Mouse (Mus musculus) intestine, postnatal 0 days (tissue): ENCODE measurements around the gene Hs2st1. TPM values are rescaled to one million over a fixed set of nuclear protein-coding genes. Genes with fewer than 3 reads are reported as not detected.

Experiments
- ATAC-seq: fragments of 200-750 bp; cut with Nextera tagmentation; 2 replicates; pipeline ENCODE4 v1.8.0; 2017; ENCODE audit warnings: mild to moderate bottlenecking, moderate TSS enrichment, moderate library complexity
- H3K27ac ChIP-seq: fragments of 300-500 bp; sonication (generic); 2 replicates; pipeline ENCODE4 v1.5.1; 2014; ENCODE audit warnings: mild to moderate bottlenecking, low read depth, low read length, moderate library complexity
- H3K27me3 ChIP-seq: fragments of 300-500 bp; sonication (generic); replicated peaks from 2 replicates; pipeline ENCODE4 v1.6.1; 2014; ENCODE audit warnings: low read length, mixed read lengths; ENCODE audit not compliant: control insufficient read depth, insufficient read depth
- H3K36me3 ChIP-seq: fragments of 300-500 bp; sonication (generic); 2 replicates; pipeline ENCODE4 v1.6.1; 2014; ENCODE audit warnings: mild to moderate bottlenecking, moderate library complexity; ENCODE audit not compliant: control insufficient read depth, insufficient read depth
- H3K4me1 ChIP-seq: fragments of 300-500 bp; sonication (generic); replicated peaks from 2 replicates; pipeline ENCODE4 v1.6.1; 2014; ENCODE audit warnings: antibody characterized with exemption, low read length, mixed read lengths; ENCODE audit not compliant: control insufficient read depth, insufficient read depth
- H3K4me2 ChIP-seq: fragments of 300-500 bp; sonication (generic); replicated peaks from 2 replicates; pipeline ENCODE4 v1.6.1; 2014; ENCODE audit warnings: low read depth, mild to moderate bottlenecking, moderate library complexity
- H3K4me3 ChIP-seq: fragments of 300-500 bp; sonication (generic); 2 replicates; pipeline ENCODE4 v1.5.1; 2014; ENCODE audit warnings: low read depth, low read length
- H3K9ac ChIP-seq: fragments of 300-500 bp; sonication (generic); 2 replicates; pipeline ENCODE4 v1.6.1; 2014; ENCODE audit warnings: mild to moderate bottlenecking, low read depth, low read length
- H3K9me3 ChIP-seq: fragments of 300-500 bp; sonication (generic); 2 replicates; pipeline ENCODE4 v1.6.1; 2016; ENCODE audit warnings: mixed run types; ENCODE audit not compliant: control insufficient read depth
- CTCF ChIP-seq: sonication (generic); IDR thresholded peaks from 2 replicates; pipeline ENCODE4 v1.5.1; 2016; ENCODE audit warnings: low read depth, mild to moderate bottlenecking, control low read depth, antibody characterized with exemption, moderate library complexity
- WGBS: fragments of 180-500 bp; shearing (Covaris S2); extraction: QIAGEN DNeasy Blood & Tissue Kit; methylation state at CpG from one replicate; pipeline ENCODE4 v1.1.7; 2014; 5-methylcytosine and 5-hydroxymethylcytosine counted together
- polyA plus RNA-seq: library from polyadenylated mRNA; unstranded; fragments of >200 nt; fragmentation: Nextera tagmentation; extraction: Ambion mirVana; gene quantifications from 2 replicates; pipeline ENCODE4 v1.2.1, GENCODE M21; 2015

Hs2st1 gene
- polyA plus RNA-seq, 1 experiment from 2014 or later: 6.1 TPM

GRCm38 (mm10) chr3:144574256-144574655, 4.3 kb upstream of the Hs2st1 start:
- Histone ChIP-seq H3K27me3 (no peaks in the 10 kb centered on the region), H3K36me3 (peaks cover 10% of the 10 kb centered on the region), H3K4me1 (peaks cover 6% of the 10 kb centered on the region), H3K4me2 (no peak overlapping the region), H3K27ac (no peak overlapping the region), H3K9me3 (no peaks in the 10 kb centered on the region), H3K9ac (no peak overlapping the region), H3K4me3 (no peak overlapping the region)
- no peak for TF ChIP-seq CTCF
- no peak for ATAC-seq
- WGBS: 89% methylated on average over 7 of the region's 7 CpGs

GRCm38 (mm10) chr3:144570816-144571487, 971 bp upstream of the Hs2st1 start:
- no peaks in the 10 kb centered on the region for H3K27me3 ChIP-seq
- H3K36me3 ChIP-seq: no peaks in the 10 kb centered on the region
- under 1% methylated on average over 25 of the region's 25 CpGs for WGBS

GRCm38 (mm10) chr3:144569401-144569971, 495 bp downstream of the Hs2st1 start:
- Histone ChIP-seq H3K4me1 (peaks cover 6% of the 10 kb centered on the region), H3K27ac (peak overlapping the region; percentile 89), H3K27me3 (no peaks in the 10 kb centered on the region), H3K36me3 (no peaks in the 10 kb centered on the region), H3K9me3 (no peaks in the 10 kb centered on the region), H3K9ac (peak overlapping the region; percentile 78), H3K4me2 (peak overlapping the region; percentile 99), H3K4me3 (peak overlapping the region; percentile 88)
- peak; percentile 10 for ATAC-seq
- no peak for TF ChIP-seq CTCF
- WGBS: under 1% methylated on average over 46 of the region's 47 CpGs

More at GRCm38 (mm10) chr3:144570816-144571487, 971 bp upstream of the Hs2st1 start:
- Histone ChIP-seq H3K9ac (peak overlapping the region; percentile 91), H3K4me3 (peak overlapping the region; percentile 88), H3K4me1 (peaks cover 6% of the 10 kb centered on the region), H3K4me2 (peak overlapping the region; percentile 67), H3K27ac (peak overlapping the region; percentile 89), H3K9me3 (no peaks in the 10 kb centered on the region)
- TF ChIP-seq CTCF: no peak
- no peak for ATAC-seq

GRCm38 (mm10) chr3:144568861-144569361, 1.1 kb downstream of the Hs2st1 start:
- WGBS: 1% methylated on average over 21 of the region's 21 CpGs

GRCm38 (mm10) chr3:144565212-144565611, 4.8 kb downstream of the Hs2st1 start:
- ATAC-seq: no peak
- 63% methylated on average over 7 of the region's 7 CpGs for WGBS
- no peak overlapping the region for H3K4me3 ChIP-seq
- no peaks in the 10 kb centered on the region for H3K4me1 ChIP-seq
- H3K27ac ChIP-seq: no peak overlapping the region
- no peak overlapping the region for H3K9ac ChIP-seq
- no peaks in the 10 kb centered on the region for H3K36me3 ChIP-seq
- TF ChIP-seq CTCF: no peak
- no peaks in the 10 kb centered on the region for H3K27me3 ChIP-seq
- H3K4me2 ChIP-seq: no peak overlapping the region
- no peaks in the 10 kb centered on the region for H3K9me3 ChIP-seq

More at GRCm38 (mm10) chr3:144568861-144569361, 1.1 kb downstream of the Hs2st1 start:
- H3K4me3 ChIP-seq: peak overlapping the region; percentile 88
- peak overlapping the region; percentile 78 for H3K9ac ChIP-seq
- no peak for ATAC-seq
- no peaks in the 10 kb centered on the region for H3K27me3 ChIP-seq
- TF ChIP-seq CTCF: no peak
- peaks cover 6% of the 10 kb centered on the region for H3K4me1 ChIP-seq
- H3K9me3 ChIP-seq: no peaks in the 10 kb centered on the region
- H3K27ac ChIP-seq: no peak overlapping the region
- H3K4me2 ChIP-seq: peak overlapping the region; percentile 99
- no peaks in the 10 kb centered on the region for H3K36me3 ChIP-seq

GRCm38 (mm10) chr3:144563916-144564315, 6.1 kb downstream of the Hs2st1 start:
- H3K4me2 ChIP-seq: no peak overlapping the region
- no peak overlapping the region for H3K27ac ChIP-seq
- no peak overlapping the region for H3K9ac ChIP-seq
- no peaks in the 10 kb centered on the region for H3K9me3 ChIP-seq
- no peaks in the 10 kb centered on the region for H3K36me3 ChIP-seq
- no peak for ATAC-seq
- TF ChIP-seq CTCF: no peak
- no peaks in the 10 kb centered on the region for H3K27me3 ChIP-seq
- H3K4me3 ChIP-seq: no peak overlapping the region
- 0 out of 2 replicates have a peak, but pooled peaks cover 4% of the 10 kb centered on the region for H3K4me1 ChIP-seq
- 89% methylated on average over 7 of the region's 7 CpGs for WGBS
